Mouse (Mus musculus) heart, embryonic 14.5 days (tissue): Measurements from ENCODE around the gene Man1c1. TPM values are rescaled to one million over a fixed set of nuclear protein-coding genes. Genes with fewer than 3 reads are reported as not detected.

Experiments
- ATAC-seq: fragments of 200-750 bp; cut with Nextera tagmentation; 2 replicates; pipeline ENCODE4 v1.8.0; 2017; ENCODE audit warnings: low read depth, moderate TSS enrichment; ENCODE audit not compliant: insufficient number of reproducible peaks, insufficient read depth, low FRiP score
- H3K27ac ChIP-seq, 2 experiments: fragments of 200-500 bp in 1 of 2; fragments of 300-500 bp in 1 of 2; sonication (generic) in 1 of 2; replicated peaks in 1 of 2; 2 replicates each; pipeline ENCODE4 v1.5.1; 2012 to 2014; ENCODE audit warnings: low read depth in 2 of 2, low read length in 2 of 2, control low read depth in 1 of 2, mild to moderate bottlenecking in 1 of 2, mixed read lengths in 1 of 2; ENCODE audit not compliant: control insufficient read depth in 1 of 2, insufficient read depth in 1 of 2
- H3K27me3 ChIP-seq: fragments of 300-500 bp; sonication (generic); 2 replicates; pipeline ENCODE4 v1.6.1; 2014; ENCODE audit warnings: mild to moderate bottlenecking, low read length, control low read depth; ENCODE audit not compliant: control insufficient read depth, insufficient read depth
- H3K36me3 ChIP-seq: fragments of 300-500 bp; sonication (generic); 2 replicates; pipeline ENCODE4 v1.6.1; 2014; ENCODE audit warnings: mild to moderate bottlenecking, control low read depth, low read length, mixed read lengths; ENCODE audit not compliant: control insufficient read depth, insufficient read depth
- H3K4me1 ChIP-seq, 2 experiments: fragments of 200-500 bp in 1 of 2; fragments of 300-500 bp in 1 of 2; sonication (generic) in 1 of 2; 2 replicates each; pipeline ENCODE4 v1.6.1; 2012 to 2014; ENCODE audit warnings: low read length in 2 of 2, control low read depth in 1 of 2, mixed read lengths in 1 of 2; ENCODE audit not compliant: control insufficient read depth in 2 of 2, insufficient read depth in 2 of 2
- H3K4me2 ChIP-seq: fragments of 300-500 bp; sonication (generic); 2 replicates; pipeline ENCODE4 v1.6.1; 2014; ENCODE audit warnings: mild to moderate bottlenecking, low read length
- H3K4me3 ChIP-seq, 2 experiments: fragments of 200-500 bp in 1 of 2; fragments of 300-500 bp in 1 of 2; sonication (generic) in 1 of 2; 2 replicates each; pipeline ENCODE4 v1.5.1; 2012 to 2014; ENCODE audit warnings: low read length in 2 of 2, mild to moderate bottlenecking in 2 of 2, control low read depth in 1 of 2, low read depth in 1 of 2, moderate library complexity in 1 of 2; ENCODE audit not compliant: control insufficient read depth in 1 of 2, insufficient read depth in 1 of 2
- H3K9ac ChIP-seq: fragments of 300-500 bp; sonication (generic); 2 replicates; pipeline ENCODE4 v1.6.1; 2014; ENCODE audit warnings: mild to moderate bottlenecking, low read length
- H3K9me3 ChIP-seq: fragments of 300-500 bp; sonication (generic); 2 replicates; pipeline ENCODE4 v1.6.1; 2016; ENCODE audit warnings: low read length, control low read depth; ENCODE audit not compliant: control insufficient read depth
- WGBS: fragments of 180-500 bp; shearing (Covaris S2); extraction: QIAGEN DNeasy Blood & Tissue Kit; methylation state at CpG from one replicate; pipeline ENCODE4 v1.1.7; 2014; 5-methylcytosine and 5-hydroxymethylcytosine counted together
- polyA plus RNA-seq: library from polyadenylated mRNA; unstranded; fragments of >200 nt; fragmentation: Nextera tagmentation; extraction: Ambion mirVana; gene quantifications from 2 replicates; pipeline ENCODE4 v1.2.1, GENCODE M21; 2014

Man1c1 gene
- polyA plus RNA-seq, 1 experiment from 2014 or later, result 7.8 TPM

DNA sequence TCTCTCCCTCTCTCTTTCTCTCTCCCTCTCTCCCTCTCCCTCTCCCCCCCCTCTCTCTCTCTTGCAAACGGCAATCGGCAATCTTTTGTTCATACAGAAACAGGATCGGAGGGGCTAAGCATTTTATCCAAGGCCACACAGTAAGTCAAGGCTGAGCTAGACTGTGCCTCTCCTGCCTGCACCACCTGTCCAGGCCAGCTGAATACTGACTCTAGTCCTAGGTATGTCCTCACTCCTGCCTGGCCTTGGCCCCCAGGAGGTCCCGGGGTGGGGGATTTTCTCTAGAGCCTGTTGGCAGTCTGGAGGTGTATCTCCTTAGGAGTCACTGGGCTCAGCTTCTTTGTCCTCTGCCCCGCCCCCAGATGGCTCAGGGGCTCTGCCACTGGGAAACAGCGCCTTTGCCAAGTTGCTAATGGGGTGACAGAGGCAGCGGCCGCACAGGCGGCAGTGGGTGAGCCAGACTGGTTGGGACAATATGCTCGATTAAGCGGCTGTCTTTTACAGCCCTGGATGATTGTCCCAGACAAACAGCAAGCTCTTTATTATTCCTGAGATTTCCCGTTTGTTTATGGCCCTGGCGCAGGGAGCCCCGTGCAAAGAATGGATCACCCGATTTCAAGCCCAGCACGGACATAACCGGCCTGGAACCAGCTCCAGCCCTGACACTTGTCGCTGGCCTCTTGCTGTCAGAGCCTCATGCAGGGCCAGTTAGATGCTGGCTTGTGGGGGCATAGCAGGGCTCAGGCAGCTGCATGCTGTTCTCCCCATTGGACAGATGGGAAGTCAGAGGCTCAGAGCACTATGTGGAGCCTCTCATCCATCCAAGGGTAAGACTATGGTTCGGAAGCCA, 136.5 kb downstream of the Man1c1 start:
- WGBS, result 55% methylated on average over 19 of the region's 19 CpGs
- Histone ChIP-seq H3K4me2 (no peak overlapping the region), H3K9me3 (peaks cover 4% of the 10 kb centered on the region; the same call in 1 of the 2 replicates), H3K27ac (no peak overlapping the region), H3K4me1 (no peaks in the 10 kb centered on the region), H3K4me3 (no peak overlapping the region), H3K27me3 (no peaks in the 10 kb centered on the region), H3K9ac (0 out of 2 replicates have a peak overlapping the region, but pooled peaks have one; percentile 28), H3K36me3 (peaks cover 53% of the 10 kb centered on the region)
- no peak for ATAC-seq

DNA sequence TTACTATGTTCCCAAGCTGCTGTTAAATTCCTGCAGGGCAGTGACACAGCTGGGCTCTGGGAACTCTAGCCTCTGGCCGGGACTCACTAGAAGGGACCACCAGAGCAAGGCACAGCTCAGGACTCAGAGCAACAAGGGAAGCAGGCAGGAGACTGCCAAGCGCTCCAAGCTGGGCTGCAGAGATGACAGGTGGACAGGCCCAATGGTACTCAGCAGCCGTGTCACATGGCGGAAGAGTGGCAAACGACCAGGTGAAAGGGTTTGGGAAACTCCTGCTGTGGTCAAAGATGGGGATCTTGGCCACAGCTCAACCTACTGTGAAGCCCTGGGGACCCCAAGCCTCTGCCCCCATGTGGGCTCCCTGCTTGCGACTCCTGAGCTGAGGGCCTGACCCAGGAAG, 140.0 kb downstream of the Man1c1 start:
- ATAC-seq, result no peak
- H3K4me3 ChIP-seq, result no peak overlapping the region
- H3K9me3 ChIP-seq, result peaks cover 4% of the 10 kb centered on the region; the same call in 1 of the 2 replicates
- H3K36me3 ChIP-seq, result peaks cover 61% of the 10 kb centered on the region
- 80% methylated on average over 6 of the region's 6 CpGs for WGBS
- no peaks in the 10 kb centered on the region for H3K4me1 ChIP-seq
- no peak overlapping the region for H3K9ac ChIP-seq
- H3K27ac ChIP-seq, result no peak overlapping the region
- no peaks in the 10 kb centered on the region for H3K27me3 ChIP-seq
- H3K4me2 ChIP-seq, result no peak overlapping the region

DNA sequence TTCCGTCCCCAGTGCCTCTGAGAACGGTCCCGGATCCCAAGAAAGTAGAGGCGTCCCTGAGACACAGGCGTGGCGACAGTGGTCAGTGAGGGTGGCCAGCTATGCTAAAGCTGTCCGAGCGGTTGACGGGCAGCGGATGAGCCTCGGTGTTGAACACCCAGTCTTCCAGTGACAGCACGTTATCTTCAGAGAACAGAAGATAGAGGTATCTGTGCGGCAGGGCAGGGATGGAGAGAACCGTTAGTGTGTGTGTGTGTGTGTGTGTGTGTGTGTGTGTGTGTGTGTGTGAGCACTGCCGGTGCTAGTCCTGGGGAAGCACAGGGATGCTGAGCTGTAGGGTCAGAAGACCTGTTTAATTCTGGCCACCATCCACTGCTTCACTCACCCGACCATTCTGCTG, 140.5 kb downstream of the Man1c1 start:
- Histone ChIP-seq H3K4me2 (no peak overlapping the region), H3K4me1 (no peaks in the 10 kb centered on the region), H3K9ac (no peak overlapping the region), H3K27me3 (no peaks in the 10 kb centered on the region), H3K27ac (no peak overlapping the region), H3K4me3 (no peak overlapping the region), H3K36me3 (peaks cover 56% of the 10 kb centered on the region), H3K9me3 (peaks cover 4% of the 10 kb centered on the region; the same call in 1 of the 2 replicates)
- no peak for ATAC-seq
- 77% methylated on average over 16 of the region's 16 CpGs for WGBS

DNA sequence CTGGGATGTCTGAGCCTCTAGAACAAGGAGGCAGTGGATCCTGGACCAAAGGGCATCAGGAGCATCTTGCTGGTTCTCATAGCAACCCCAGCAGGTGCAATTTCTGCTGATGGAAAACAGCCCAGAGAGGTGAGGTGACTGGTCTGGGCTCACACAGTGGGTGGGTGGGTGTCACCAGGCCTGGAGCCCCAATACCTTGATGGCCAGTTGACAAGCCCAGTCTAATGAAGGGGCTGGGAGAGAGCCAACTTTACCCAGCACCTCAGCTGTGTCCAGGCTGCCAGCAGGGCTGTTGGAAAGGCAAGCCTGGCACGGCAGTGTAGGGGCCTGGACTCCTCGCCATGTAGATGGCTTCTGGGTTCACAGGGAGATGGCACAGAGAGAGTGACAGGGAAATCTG, 142.1 kb downstream of the Man1c1 start:
- no peak overlapping the region for H3K4me3 ChIP-seq
- H3K9ac ChIP-seq, result no peak overlapping the region
- H3K9me3 ChIP-seq, result peaks cover 4% of the 10 kb centered on the region; the same call in 1 of the 2 replicates
- no peaks in the 10 kb centered on the region for H3K27me3 ChIP-seq
- no peak overlapping the region for H3K27ac ChIP-seq
- peaks cover 53% of the 10 kb centered on the region for H3K36me3 ChIP-seq
- H3K4me1 ChIP-seq, result peaks cover 2 to 3% of the 10 kb centered on the region in 2 experiments; a peak in 2 of 4 replicates
- WGBS, result 82% methylated on average over 2 of the region's 2 CpGs
- ATAC-seq, result no peak
- H3K4me2 ChIP-seq, result no peak overlapping the region

DNA sequence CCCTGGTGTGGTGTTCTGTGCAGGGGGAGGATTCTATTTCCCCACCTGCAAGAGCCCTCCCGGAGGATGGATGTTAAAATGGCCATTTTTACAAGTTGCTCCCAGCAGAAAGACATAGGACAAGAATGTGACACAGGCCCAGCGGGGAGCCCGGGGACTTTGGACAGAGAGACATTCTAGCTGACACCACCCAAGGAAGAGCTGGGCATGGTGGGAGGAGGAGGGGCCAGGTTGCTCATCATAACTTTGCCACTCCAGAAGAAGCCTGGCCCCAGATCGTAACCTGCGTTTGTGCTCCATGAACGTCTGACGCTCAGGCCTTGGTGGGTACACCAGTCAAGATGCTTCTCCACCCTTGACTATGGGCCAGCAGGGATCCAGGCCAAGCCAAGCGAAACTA, 143.4 kb downstream of the Man1c1 start:
- Histone ChIP-seq H3K4me3 (no peak overlapping the region), H3K9ac (no peak overlapping the region), H3K4me1 (peaks cover 3 to 4% of the 10 kb centered on the region in 2 experiments; a peak in 2 of 4 replicates), H3K27ac (no peak overlapping the region), H3K4me2 (no peak overlapping the region), H3K27me3 (no peaks in the 10 kb centered on the region), H3K9me3 (no peaks in the 10 kb centered on the region), H3K36me3 (peaks cover 43% of the 10 kb centered on the region)
- WGBS, result 86% methylated on average over 8 of the region's 8 CpGs
- no peak for ATAC-seq

DNA sequence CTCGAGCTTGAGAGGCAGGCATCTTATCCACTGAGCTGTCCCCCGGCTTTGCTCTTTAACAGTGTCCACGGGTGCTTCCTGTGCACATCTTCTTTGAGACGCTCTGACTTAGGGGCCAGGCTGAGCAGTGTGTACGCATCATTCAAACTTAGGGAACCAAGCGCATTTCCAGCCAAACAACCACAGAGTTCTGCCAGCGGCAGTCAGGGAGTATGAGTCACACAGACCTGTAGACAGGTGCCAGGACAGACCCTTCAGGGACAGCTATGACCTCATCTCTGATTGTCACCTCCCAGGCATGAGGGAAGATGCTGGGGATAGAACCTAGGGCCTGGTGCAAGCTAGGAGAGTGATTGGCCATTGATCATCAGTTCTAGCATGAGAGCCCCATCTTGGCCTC, 144.9 kb downstream of the Man1c1 start:
- Histone ChIP-seq H3K27me3 (no peaks in the 10 kb centered on the region), H3K27ac (no peak overlapping the region), H3K36me3 (peaks cover 28% of the 10 kb centered on the region), H3K4me3 (no peak overlapping the region), H3K9me3 (no peaks in the 10 kb centered on the region), H3K4me1 (peaks cover 3 to 4% of the 10 kb centered on the region in 2 experiments; a peak in 2 of 4 replicates), H3K9ac (no peak overlapping the region), H3K4me2 (no peak overlapping the region)
- no peak for ATAC-seq
- 69% methylated on average over 7 of the region's 7 CpGs for WGBS

DNA sequence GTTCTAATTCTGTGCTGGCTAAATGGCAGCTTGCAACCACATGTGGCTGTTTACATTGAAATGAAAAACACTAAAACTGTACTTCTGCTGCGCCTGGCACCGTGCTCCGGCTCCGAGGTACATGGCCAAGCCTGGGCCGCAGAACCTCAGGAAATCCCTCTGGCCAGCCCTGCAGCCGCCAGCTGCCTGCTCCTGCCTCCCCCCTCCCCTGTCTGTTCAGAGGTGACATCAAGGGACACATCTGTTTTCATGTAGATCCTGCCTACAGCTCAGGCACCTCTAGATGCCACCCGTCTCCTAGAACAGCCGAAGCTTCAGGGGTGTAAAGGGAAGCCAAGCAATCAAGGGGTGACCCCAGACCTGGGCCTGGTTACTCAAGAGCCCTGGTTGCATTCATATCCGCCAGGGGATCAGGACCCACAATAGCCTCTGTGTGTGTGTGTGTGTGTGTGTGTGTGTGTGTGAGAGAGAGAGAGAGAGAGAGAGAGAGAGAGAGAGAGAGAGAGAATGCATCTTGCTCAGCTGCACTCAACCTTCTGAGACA, 145.4 kb downstream of the Man1c1 start:
- Histone ChIP-seq H3K4me2 (no peak overlapping the region), H3K4me3 (no peak overlapping the region), H3K9ac (no peak overlapping the region), H3K9me3 (no peaks in the 10 kb centered on the region), H3K4me1 (peaks cover 3 to 4% of the 10 kb centered on the region in 2 experiments; a peak in 2 of 4 replicates), H3K36me3 (peaks cover 23% of the 10 kb centered on the region), H3K27me3 (no peaks in the 10 kb centered on the region), H3K27ac (no peak overlapping the region)
- 57% methylated on average over 9 of the region's 9 CpGs for WGBS
- no peak for ATAC-seq
